Mouse (Mus musculus) midbrain, embryonic 11.5 days (tissue): ENCODE measurements around the gene Pcbp2. TPM values are rescaled to one million over a fixed set of nuclear protein-coding genes. Genes with fewer than 3 reads are reported as not detected.
A peak's percentile ranks its signal among the peaks of the same experiment; 100 is the strongest.

Experiments
- ATAC-seq: fragments of 200-750 bp; cut with Nextera tagmentation; 2 replicates; pipeline ENCODE4 v1.8.0; 2017; ENCODE audit warnings: moderate TSS enrichment, moderate library complexity; ENCODE audit not compliant: low FRiP score
- DNase-seq: peaks from one replicate; pipeline ENCODE4 v3.0.0; 2015; ENCODE audit warnings: low spot score; ENCODE audit errors: missing footprints
- H3K27ac ChIP-seq: fragments of 300-500 bp; sonication (generic); 2 replicates; pipeline ENCODE4 v1.5.1; 2014; ENCODE audit warnings: low read depth, low read length
- H3K27me3 ChIP-seq: fragments of 300-500 bp; sonication (generic); 2 replicates; pipeline ENCODE4 v1.6.1; 2014; ENCODE audit warnings: mild to moderate bottlenecking, low read length, moderate library complexity, mixed read lengths; ENCODE audit not compliant: control insufficient read depth, insufficient read depth
- H3K36me3 ChIP-seq: fragments of 300-500 bp; sonication (generic); 2 replicates; pipeline ENCODE4 v1.6.1; 2014; ENCODE audit warnings: mild to moderate bottlenecking, low read length, moderate library complexity, mixed read lengths; ENCODE audit not compliant: control insufficient read depth, insufficient read depth
- H3K4me1 ChIP-seq: fragments of 300-500 bp; sonication (generic); 2 replicates; pipeline ENCODE4 v1.6.1; 2014; ENCODE audit warnings: low read length; ENCODE audit not compliant: control insufficient read depth, insufficient read depth
- H3K4me2 ChIP-seq: fragments of 300-500 bp; sonication (generic); 2 replicates; pipeline ENCODE4 v1.6.1; 2014; ENCODE audit warnings: mild to moderate bottlenecking, moderate library complexity
- H3K4me3 ChIP-seq: fragments of 300-500 bp; sonication (generic); 2 replicates; pipeline ENCODE4 v1.5.1; 2014; ENCODE audit warnings: low read depth, low read length
- H3K9ac ChIP-seq: fragments of 300-500 bp; sonication (generic); 2 replicates; pipeline ENCODE4 v1.6.1; 2014; ENCODE audit warnings: low read length
- H3K9me3 ChIP-seq: fragments of 300-500 bp; sonication (generic); 2 replicates; pipeline ENCODE4 v1.6.1; 2016; ENCODE audit warnings: low read length; ENCODE audit not compliant: control insufficient read depth
- WGBS: fragments of 180-500 bp; shearing (Covaris S2); extraction: QIAGEN DNeasy Blood & Tissue Kit; methylation state at CpG from one replicate; pipeline ENCODE4 v1.1.7; 2014; 5-methylcytosine and 5-hydroxymethylcytosine counted together
- polyA plus RNA-seq: library from polyadenylated mRNA; unstranded; fragments of >200 nt; fragmentation: Nextera tagmentation; extraction: Ambion mirVana; gene quantifications from 2 replicates; pipeline ENCODE4 v1.2.1, GENCODE M21; 2014

Pcbp2 gene
- polyA plus RNA-seq, 1 experiment from 2014 or later, result 255 TPM

DNA sequence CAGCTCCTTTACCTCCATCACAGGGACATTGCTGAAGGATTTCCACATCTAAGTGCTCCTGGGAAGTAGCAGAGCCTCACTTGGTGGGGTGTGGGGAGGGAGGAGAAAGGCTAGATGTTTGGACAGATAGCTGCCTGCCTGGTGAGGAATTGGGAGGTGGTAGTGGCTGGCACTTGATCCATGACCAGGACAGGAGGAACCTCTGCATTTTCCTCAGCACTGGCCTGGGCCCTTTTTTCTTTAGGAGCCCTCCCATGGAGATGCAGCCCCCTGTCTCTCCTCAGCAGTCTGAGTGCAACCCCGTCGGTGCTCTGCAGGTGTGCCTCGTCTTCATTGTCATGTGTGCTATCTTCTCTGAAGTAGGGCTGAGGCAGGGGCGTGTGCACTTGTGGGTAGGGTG is 51.1 kb downstream of the Pcbp2 start:
- WGBS, result 70% methylated on average over 4 of the region's 4 CpGs
- peak; percentile 39 for DNase-seq

GRCm38 (mm10) chr15:102524892-102525485 is 54.6 kb downstream of the Pcbp2 start, which contains the start of gene Npff:
Gene Npff (minus strand): TSS chr15:102524942.
- no peak within 1 kb of the TSS for H3K4me2 ChIP-seq
- DNase-seq (peak; percentile 98), ATAC-seq (peak; percentile 54; the same call in 1 of the 2 replicates)
- no peak within 1 kb of the TSS for H3K4me3 ChIP-seq
- no peak within 1 kb of the TSS for H3K27ac ChIP-seq
- no peaks in the 10 kb centered on the region for H3K4me1 ChIP-seq
- H3K9ac ChIP-seq, result no peak within 1 kb of the TSS
- 6% methylated on average over 3 of the region's 3 CpGs for WGBS
- no peaks in the 10 kb centered on the region for H3K9me3 ChIP-seq
- H3K36me3 ChIP-seq, result peaks cover 3% of the 10 kb centered on the region; the same call in 1 of the 2 replicates
- H3K27me3 ChIP-seq, result no peaks in the 10 kb centered on the region

More for the DNA sequence above, 51.1 kb downstream of the Pcbp2 start:
- Histone ChIP-seq H3K4me2 (no peak overlapping the region), H3K4me3 (no peak overlapping the region), H3K27me3 (no peaks in the 10 kb centered on the region), H3K4me1 (peaks cover 8% of the 10 kb centered on the region), H3K36me3 (no peaks in the 10 kb centered on the region), H3K27ac (no peak overlapping the region), H3K9ac (no peak overlapping the region), H3K9me3 (no peaks in the 10 kb centered on the region)
- ATAC-seq, result no peak

DNA sequence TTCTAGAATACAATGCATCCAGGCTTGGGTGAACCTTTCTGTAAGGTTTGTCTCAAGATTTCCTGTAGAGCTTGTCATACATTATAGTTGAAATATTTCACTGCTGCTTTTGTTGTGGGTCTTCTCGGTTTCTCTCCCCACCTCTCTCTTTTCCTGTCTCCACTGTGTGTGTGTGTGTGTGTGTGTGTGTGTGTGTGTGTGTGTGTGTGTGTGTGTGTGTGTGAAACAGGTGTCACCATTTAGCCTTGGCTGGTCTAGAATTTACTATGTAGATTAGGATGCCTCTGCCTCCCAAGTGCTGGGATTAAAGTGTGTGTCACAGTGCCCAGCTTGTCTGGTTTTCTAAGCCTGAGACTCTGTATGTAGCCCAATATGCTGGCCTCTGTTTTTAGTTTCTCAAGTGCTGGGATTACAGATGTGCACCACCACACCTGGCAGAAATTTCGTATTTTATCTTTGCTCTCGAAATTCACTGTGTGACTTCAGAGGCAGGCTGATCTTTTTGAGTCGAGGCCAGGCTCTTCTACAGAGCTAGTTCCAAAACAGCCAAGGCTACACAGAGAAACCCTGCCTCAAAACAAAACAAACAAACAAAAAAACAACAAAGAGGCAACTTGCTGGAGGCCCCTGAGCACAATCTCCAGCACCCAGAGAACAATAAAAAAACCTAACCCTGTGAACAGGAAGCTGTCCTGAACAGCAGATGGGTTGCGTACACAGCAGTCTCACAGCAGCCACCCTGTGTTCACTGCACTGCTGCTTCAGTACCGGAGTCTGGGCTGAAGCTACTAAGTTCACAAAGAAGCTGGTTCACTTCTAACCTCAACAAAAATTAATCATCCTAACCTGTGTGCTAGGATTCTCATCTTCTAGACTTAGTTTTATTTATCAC is 56.0 kb downstream of the Pcbp2 start:
- no peaks in the 10 kb centered on the region for H3K4me1 ChIP-seq
- no peak overlapping the region for H3K27ac ChIP-seq
- peak; percentile 54 for DNase-seq
- H3K36me3 ChIP-seq, result peaks cover 3% of the 10 kb centered on the region; the same call in 1 of the 2 replicates
- H3K27me3 ChIP-seq, result no peaks in the 10 kb centered on the region
- H3K4me3 ChIP-seq, result no peak overlapping the region
- H3K9ac ChIP-seq, result no peak overlapping the region
- no peak overlapping the region for H3K4me2 ChIP-seq
- H3K9me3 ChIP-seq, result no peaks in the 10 kb centered on the region
- ATAC-seq, result no peak
- WGBS, result 85% methylated on average over 6 of the region's 6 CpGs

- H3K9me3 ChIP-seq, result no peaks in the 10 kb centered on the region
- no peaks in the 10 kb centered on the region for H3K4me1 ChIP-seq
- no peak overlapping the region for H3K4me3 ChIP-seq
- no peak overlapping the region for H3K27ac ChIP-seq
- no peak overlapping the region for H3K4me2 ChIP-seq
- no peaks in the 10 kb centered on the region for H3K27me3 ChIP-seq
- 69% methylated on average over 3 of the region's 3 CpGs for WGBS
- H3K9ac ChIP-seq, result no peak overlapping the region
- DNase-seq (peak; percentile 86), ATAC-seq (no peak)
- peaks cover 3% of the 10 kb centered on the region; the same call in 1 of the 2 replicates for H3K36me3 ChIP-seq
Observed at GRCm38 (mm10) chr15:102527936-102528335, 57.6 kb downstream of the Pcbp2 start.

GRCm38 (mm10) chr15:102528396-102528795 is 58.1 kb downstream of the Pcbp2 start:
- DNase-seq (peak; percentile 66), ATAC-seq (no peak)
- Histone ChIP-seq H3K4me3 (no peak overlapping the region), H3K36me3 (peaks cover 3% of the 10 kb centered on the region; the same call in 1 of the 2 replicates), H3K27ac (no peak overlapping the region), H3K4me2 (no peak overlapping the region), H3K4me1 (no peaks in the 10 kb centered on the region), H3K9me3 (no peaks in the 10 kb centered on the region), H3K9ac (no peak overlapping the region), H3K27me3 (no peaks in the 10 kb centered on the region)
- 95% methylated on average over 1 of the region's 1 CpGs for WGBS

- no peak for ATAC-seq
- WGBS, result 87% methylated on average over 4 of the region's 4 CpGs
- H3K27ac ChIP-seq, result no peak overlapping the region
- peak; percentile 66 for DNase-seq
- no peaks in the 10 kb centered on the region for H3K27me3 ChIP-seq
- no peaks in the 10 kb centered on the region for H3K9me3 ChIP-seq
- H3K9ac ChIP-seq, result no peak overlapping the region
- H3K36me3 ChIP-seq, result peaks cover 3% of the 10 kb centered on the region; the same call in 1 of the 2 replicates
- no peaks in the 10 kb centered on the region for H3K4me1 ChIP-seq
- H3K4me3 ChIP-seq, result no peak overlapping the region
- no peak overlapping the region for H3K4me2 ChIP-seq
Observed at GRCm38 (mm10) chr15:102530566-102530965, 60.2 kb downstream of the Pcbp2 start.

DNA sequence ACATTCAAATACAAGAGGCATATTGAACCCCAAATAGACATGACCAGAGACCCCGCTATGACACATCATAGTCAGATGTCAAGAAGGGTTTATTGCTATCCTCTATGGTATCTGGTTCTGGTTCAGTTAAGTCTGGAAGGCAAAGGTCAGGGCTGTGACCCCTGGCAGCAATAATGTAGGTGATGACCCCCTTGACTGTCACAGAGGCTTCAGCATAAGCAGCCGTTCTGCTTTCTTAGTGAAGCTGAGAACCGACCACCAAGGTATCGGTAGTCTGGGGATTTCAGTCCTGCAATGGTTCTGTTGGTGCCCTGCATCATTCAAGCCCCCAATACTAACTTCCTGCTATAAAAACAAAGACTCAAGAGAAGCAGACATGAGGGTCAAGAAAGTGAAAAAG is 61.2 kb downstream of the Pcbp2 start:
- ATAC-seq (no peak), DNase-seq (peak; percentile 53)
- Histone ChIP-seq H3K4me1 (no peaks in the 10 kb centered on the region), H3K4me3 (no peak overlapping the region), H3K27me3 (no peaks in the 10 kb centered on the region), H3K9ac (no peak overlapping the region), H3K4me2 (no peak overlapping the region), H3K27ac (no peak overlapping the region), H3K36me3 (peaks cover 3% of the 10 kb centered on the region; the same call in 1 of the 2 replicates), H3K9me3 (no peaks in the 10 kb centered on the region)
- 83% methylated on average over 4 of the region's 4 CpGs for WGBS

DNA sequence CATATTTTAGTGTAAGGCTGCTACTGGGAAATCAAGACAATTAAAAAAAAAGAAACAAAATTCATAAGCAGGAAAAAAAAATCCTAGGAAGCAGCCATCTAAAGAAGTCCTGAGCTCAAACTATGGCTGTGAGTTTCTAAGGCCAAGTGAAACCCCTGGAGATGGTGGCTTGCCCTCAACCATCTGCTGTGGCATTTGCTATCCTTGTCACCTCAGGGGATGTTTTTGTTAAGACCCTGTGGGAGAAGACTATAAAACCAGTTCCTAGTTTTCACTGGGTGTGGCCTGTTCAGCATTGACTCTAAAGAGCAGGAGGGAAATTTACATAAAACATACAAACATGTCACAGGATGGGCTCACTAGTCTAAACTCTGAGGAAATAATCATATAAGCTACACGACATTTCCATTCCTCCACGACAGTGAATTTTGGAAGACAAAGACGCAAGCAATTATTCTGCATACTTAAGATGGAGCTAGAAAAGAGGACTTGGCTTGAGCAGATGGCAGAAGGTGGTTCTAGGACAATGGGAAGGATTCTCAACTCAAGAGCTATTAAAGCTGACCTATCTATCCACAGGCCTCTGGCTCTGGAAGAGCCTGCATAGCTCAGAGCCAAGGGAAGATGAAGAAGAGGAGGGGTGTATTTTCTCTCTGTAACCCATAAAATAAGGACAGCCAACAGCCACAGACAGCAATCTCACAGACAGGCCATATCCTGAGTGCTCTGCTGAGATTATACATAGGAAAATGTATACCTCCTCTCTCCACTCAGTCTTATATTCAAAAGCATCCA is 62.0 kb downstream of the Pcbp2 start:
- WGBS, result 91% methylated on average over 3 of the region's 3 CpGs
- no peaks in the 10 kb centered on the region for H3K27me3 ChIP-seq
- no peak overlapping the region for H3K4me3 ChIP-seq
- H3K36me3 ChIP-seq, result peaks cover 3% of the 10 kb centered on the region; the same call in 1 of the 2 replicates
- H3K27ac ChIP-seq, result no peak overlapping the region
- peak; percentile 17 for DNase-seq
- no peak overlapping the region for H3K4me2 ChIP-seq
- H3K9ac ChIP-seq, result no peak overlapping the region
- no peaks in the 10 kb centered on the region for H3K9me3 ChIP-seq
- ATAC-seq, result no peak
- no peaks in the 10 kb centered on the region for H3K4me1 ChIP-seq
